Mouse (Mus musculus): ENCODE results near the gene Zbtb8os.

DNA sequence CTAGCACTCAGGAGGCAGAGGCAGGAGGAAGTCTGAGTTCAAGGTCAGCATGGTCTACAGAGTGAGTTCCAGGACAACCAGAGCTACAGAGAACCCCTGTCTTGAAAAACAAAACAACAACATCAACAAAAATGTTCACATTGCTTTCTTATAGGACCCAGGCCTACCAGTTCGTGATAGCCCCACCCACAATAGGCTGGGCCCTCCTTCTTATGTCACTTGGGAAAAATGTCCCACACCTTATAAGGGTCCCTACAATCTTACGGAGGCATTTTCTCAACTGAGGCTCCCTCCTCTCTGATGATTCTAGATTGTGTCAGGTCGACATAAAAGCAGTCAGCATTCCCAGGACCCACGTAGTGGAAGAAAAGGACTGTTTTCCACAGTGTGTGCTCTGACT, 64.3 kb downstream of the Zbtb8os start:
- TF ChIP-seq CTCF (IDR thresholded peaks at IDR 0.05; ENCODE audit: low read depth) (no peak), EP300 (optimal IDR thresholded peaks at IDR 0.05) (no peak)

All from stomach, postnatal 0 days (tissue).